Comparison of ENCODE assay signal across 8 mouse cellular contexts in genomic region chr10:96616709-96617116, GRCm38 (mm10). TPM values are rescaled to one million over a fixed set of nuclear protein-coding genes. Genes with fewer than 3 reads are reported as not detected.
A peak's percentile ranks its signal among the peaks of the same experiment; 100 is the strongest.
DNase-seq lines count a peak whose midpoint lies in the region; ATAC-seq lines count a peak whose summit lies in the region.

Btg1 (plus strand) TSS chr10:96617006.

- ATAC-seq in hindbrain, embryonic 11.5 days (ENCODE audit: low FRiP score), result peak; percentile 97

- H3K4me3 ChIP-seq in hindbrain, embryonic 11.5 days (ENCODE audit: low read depth, low read length), result peak within 1 kb of the TSS; percentile 74

- no peaks in the 10 kb centered on the region for H3K9me3 ChIP-seq in hindbrain, embryonic 11.5 days (ENCODE audit: control insufficient read depth, low read length)

- H3K36me3 ChIP-seq in hindbrain, embryonic 11.5 days (ENCODE audit: control insufficient read depth, insufficient read depth, low read length), result no peaks in the 10 kb centered on the region

- H3K27me3 ChIP-seq in hindbrain, embryonic 11.5 days (ENCODE audit: control insufficient read depth, insufficient read depth, low read length), result no peaks in the 10 kb centered on the region

- peak within 1 kb of the TSS; percentile 47 for H3K4me2 ChIP-seq in hindbrain, embryonic 11.5 days (replicated peaks; ENCODE audit: low read depth, low read length)

- DNase-seq in Muller cell, postnatal 12 days (ENCODE audit: inconsistent ontology term), result peak; percentile 100
- peak; percentile 100 for DNase-seq in cerebellum, adult 9-11 months
- peak; percentile 97 to 100 for DNase-seq in frontal cortex, adult 2 months (ENCODE audit: extremely low spot score in 1 of 2, low spot score in 1 of 2)
- peak; percentile 99 for DNase-seq in hindbrain, embryonic 11.5 days (ENCODE audit: low spot score)
- DNase-seq in layer of hippocampus, postnatal 10 days (ENCODE audit: low spot score in 2 of 2), result peak; percentile 100
- peak; percentile 100 for DNase-seq in lung, postnatal 10 days
- DNase-seq in ovary, postnatal 36 days (ENCODE audit: low spot score), result peak; percentile 100
- peak; percentile 100 for DNase-seq in thymus, postnatal 25 days

- H3K9ac ChIP-seq in hindbrain, embryonic 11.5 days (ENCODE audit: low read depth, low read length), result peak within 1 kb of the TSS; percentile 98

- WGBS in hindbrain, embryonic 11.5 days, result under 1% methylated on average over 37 of the region's 37 CpGs

- H3K27ac ChIP-seq in hindbrain, embryonic 11.5 days (ENCODE audit: low read depth, low read length), result peak within 1 kb of the TSS; percentile 87

- peaks cover 2% of the 10 kb centered on the region; the same call in 1 of the 2 replicates for H3K4me1 ChIP-seq in hindbrain, embryonic 11.5 days (replicated peaks; ENCODE audit: control insufficient read depth, insufficient read depth, low read length)

RNA-seq across cellular contexts. Expression of gene Btg1, which starts in this region (rescaled TPM):
- 41.6 and 51.6 TPM in 2 replicates for polyA plus RNA-seq in frontal cortex, adult 2 months (2012; rRNA removed)
- polyA plus RNA-seq in hindbrain, embryonic 11.5 days (2014; fragmentation: Nextera tagmentation; extraction: Ambion mirVana), result 57.2 and 57.6 TPM in 2 replicates
- 10 to 100 TPM; 38.1 to 44.5 TPM for total RNA-seq in layer of hippocampus, postnatal 10 days (2021)

Comparison
In these comparisons a context has a peak if more than half of its experiments do, and no peak if none do; other contexts are left out.
1. Peak in every context shown above with its lines: DNase-seq, ATAC-seq, H3K4me3 ChIP-seq and H3K27ac ChIP-seq.